Mouse (Mus musculus) testis, postnatal 10 days (tissue): Measurements from ENCODE around the gene Znhit6.

Source experiments
- DNase-seq: peaks from one replicate; pipeline ENCODE4 v3.0.0; 2021; ENCODE audit warnings: low spot score

Gene Znhit6

GRCm38 (mm10) chr3:145646009-145646408, 70.0 kb downstream of the Znhit6 start:
- DNase-seq = no peak

- DNase-seq = no peak
Measured at GRCm38 (mm10) chr3:145646666-145647065, 70.7 kb downstream of the Znhit6 start.

- DNase-seq = no peak
Measured at GRCm38 (mm10) chr3:145647416-145647815, 71.4 kb downstream of the Znhit6 start.

GRCm38 (mm10) chr3:145648097-145648931, 72.3 kb downstream of the Znhit6 start:
- DNase-seq = no peak

- peak; percentile 75 for DNase-seq
Measured at GRCm38 (mm10) chr3:145648991-145649851, 73.2 kb downstream of the Znhit6 start.

GRCm38 (mm10) chr3:145649852-145650202, 73.8 kb downstream of the Znhit6 start, which contains the start of gene Ccn1:
Gene Ccn1 (minus strand): TSS chr3:145649981.
- peak; percentile 84 for DNase-seq

- no peak for DNase-seq
Measured at GRCm38 (mm10) chr3:145650298-145651011, 74.5 kb downstream of the Znhit6 start.

- no peak for DNase-seq
Measured at GRCm38 (mm10) chr3:145651029-145651977, 75.3 kb downstream of the Znhit6 start.

- DNase-seq = no peak
Measured at GRCm38 (mm10) chr3:145651978-145652321, 75.9 kb downstream of the Znhit6 start.

GRCm38 (mm10) chr3:145652322-145653131, 76.5 kb downstream of the Znhit6 start:
- no peak for DNase-seq

- DNase-seq = peak; percentile 80
Measured at GRCm38 (mm10) chr3:145653191-145653940, 77.4 kb downstream of the Znhit6 start.

- no peak for DNase-seq
Measured at GRCm38 (mm10) chr3:145654028-145654427, 78.0 kb downstream of the Znhit6 start.
